1 mouse cellular context compared by ENCODE assay signal in the genomic region with DNA sequence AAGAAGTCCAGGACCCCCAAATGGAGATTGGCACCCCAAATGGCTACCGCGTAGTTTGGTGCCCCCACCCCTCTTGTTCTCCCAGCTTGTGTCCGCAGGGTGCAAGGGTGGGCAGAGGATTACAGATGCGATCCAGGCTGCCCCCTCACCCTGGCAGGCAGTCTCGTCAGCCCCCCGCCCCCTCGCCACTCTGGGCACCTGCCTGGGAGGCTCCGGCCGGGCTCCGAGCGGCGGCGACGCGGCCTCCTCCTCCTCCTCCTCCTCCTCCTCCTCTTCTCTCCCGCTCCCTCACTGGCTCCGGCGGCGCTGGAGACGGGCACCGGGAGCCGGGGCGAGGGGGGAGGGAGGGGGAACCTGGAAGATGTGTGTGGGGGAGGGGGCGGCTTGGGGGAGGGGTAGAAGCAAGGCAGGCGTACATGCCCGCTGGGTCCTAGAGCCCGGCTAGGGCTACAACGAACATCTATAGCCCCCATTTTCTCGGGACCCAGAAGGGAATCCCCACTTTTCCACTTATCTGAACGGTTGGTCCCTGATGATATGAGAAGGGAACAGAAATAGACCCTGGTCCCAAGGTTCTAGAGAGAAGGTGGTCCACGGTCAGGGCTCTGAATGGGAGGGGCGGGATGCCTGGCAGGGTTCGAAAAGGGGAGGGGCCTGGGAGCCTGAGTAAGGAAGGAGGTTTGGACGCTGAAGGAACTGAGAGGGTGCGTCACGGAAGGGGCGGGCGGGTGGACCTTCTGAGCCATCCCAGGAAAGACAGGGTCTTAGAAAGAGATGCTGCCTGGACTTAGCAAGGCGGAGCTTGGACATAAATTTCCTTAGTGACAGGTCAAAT.
TF ChIP-seq lines count a peak whose summit lies in the region.

No protein-coding gene starts in this region.

TF ChIP-seq in C2C12, 6 proteins besides CTCF, POLR2A, EP300 and RAD21:
- TF ChIP-seq USF1 (IDR thresholded peaks at IDR 0.05; ENCODE audit: low read depth): no peak
- TF ChIP-seq CEBPB (IDR thresholded peaks at IDR 0.05; ENCODE audit: low read depth): no peak
- no peak for TF ChIP-seq MAX (IDR thresholded peaks at IDR 0.05)
- TF ChIP-seq FOSL1 (IDR thresholded peaks at IDR 0.05; ENCODE audit: insufficient read depth, low read length, poor library complexity, severe bottlenecking): no peak
- TF ChIP-seq MYOD1 (IDR thresholded peaks at IDR 0.05; ENCODE audit: control insufficient read depth, insufficient read length, low read depth): no peak
- TF ChIP-seq MYOG (IDR thresholded peaks at IDR 0.05; ENCODE audit: control insufficient read depth, extremely low read depth, insufficient read length): no peak
